Mouse (Mus musculus): ENCODE measurements around the gene Mboat7.

- TF ChIP-seq EP300 (IDR thresholded peaks at IDR 0.05; ENCODE audit: insufficient read depth, low read depth, low read length) = no peak
- no peak for TF ChIP-seq CTCF (IDR thresholded peaks at IDR 0.05)
- TF ChIP-seq POLR2A (IDR thresholded peaks at IDR 0.05; ENCODE audit: insufficient read depth, low read depth, low read length) = no peak
Measured at GRCm38 (mm10) chr7:3694076-3694948, 989 bp upstream of the Mboat7 start.

All from heart, adult 2 months (tissue).